Mouse (Mus musculus) forebrain, embryonic 11.5 days (tissue): ENCODE measurements around the gene Trhr2. TPM values are rescaled to one million over a fixed set of nuclear protein-coding genes. Genes with fewer than 3 reads are reported as not detected.

Experiments
- ATAC-seq: fragments of 200-750 bp; cut with Nextera tagmentation; replicated peaks from 2 replicates; pipeline ENCODE4 v1.8.0; 2017; ENCODE audit warnings: moderate TSS enrichment; ENCODE audit not compliant: low FRiP score
- DNase-seq: peaks from one replicate; pipeline ENCODE4 v3.0.0-alpha.2; 2017; ENCODE audit warnings: low spot score
- H3K27ac ChIP-seq: fragments of 300-500 bp; sonication (generic); 2 replicates; pipeline ENCODE4 v1.5.1; 2014; ENCODE audit warnings: low read depth, low read length
- H3K27me3 ChIP-seq: fragments of 300-500 bp; sonication (generic); 2 replicates; pipeline ENCODE4 v1.6.1; 2014; ENCODE audit warnings: mild to moderate bottlenecking, low read length, mixed read lengths; ENCODE audit not compliant: control insufficient read depth, insufficient read depth
- H3K36me3 ChIP-seq: fragments of 300-500 bp; sonication (generic); 2 replicates; pipeline ENCODE4 v1.6.1; 2014; ENCODE audit warnings: mild to moderate bottlenecking, low read length, moderate library complexity, mixed read lengths; ENCODE audit not compliant: control insufficient read depth, insufficient read depth
- H3K4me1 ChIP-seq: fragments of 300-500 bp; sonication (generic); replicated peaks from 2 replicates; pipeline ENCODE4 v1.6.1; 2014; ENCODE audit warnings: low read length, mixed read lengths; ENCODE audit not compliant: control insufficient read depth, insufficient read depth
- H3K4me2 ChIP-seq: fragments of 300-500 bp; sonication (generic); 2 replicates; pipeline ENCODE4 v1.6.1; 2014; ENCODE audit warnings: low read depth, mild to moderate bottlenecking, low read length, moderate library complexity, mixed read lengths; ENCODE audit not compliant: severe bottlenecking
- H3K4me3 ChIP-seq: fragments of 300-500 bp; sonication (generic); 2 replicates; pipeline ENCODE4 v1.5.1; 2014; ENCODE audit warnings: low read depth, low read length
- H3K9ac ChIP-seq: fragments of 300-500 bp; sonication (generic); 2 replicates; pipeline ENCODE4 v1.6.1; 2014; ENCODE audit warnings: low read length
- H3K9me3 ChIP-seq: fragments of 300-500 bp; sonication (generic); 2 replicates; pipeline ENCODE4 v1.6.1; 2016; ENCODE audit warnings: low read length, mixed read lengths; ENCODE audit not compliant: control insufficient read depth
- WGBS: fragments of 180-500 bp; shearing (Covaris S2); extraction: QIAGEN DNeasy Blood & Tissue Kit; methylation state at CpG from one replicate; pipeline ENCODE4 v1.1.7; 2014; 5-methylcytosine and 5-hydroxymethylcytosine counted together
- polyA plus RNA-seq: library from polyadenylated mRNA; unstranded; fragments of >200 nt; fragmentation: Nextera tagmentation; extraction: Ambion mirVana; gene quantifications from 2 replicates; pipeline ENCODE4 v1.2.1, GENCODE M21; 2014

The Trhr2 gene
- polyA plus RNA-seq, 1 experiment from 2014 or later, result not detected

- DNase-seq, result no peak
- Histone ChIP-seq H3K4me1 (peaks cover under 1% of the 10 kb centered on the region; the same call in 1 of the 2 replicates), H3K9ac (no peak overlapping the region), H3K36me3 (no peaks in the 10 kb centered on the region), H3K9me3 (no peaks in the 10 kb centered on the region), H3K4me2 (no peak overlapping the region), H3K27me3 (peaks cover 41% of the 10 kb centered on the region), H3K27ac (no peak overlapping the region), H3K4me3 (no peak overlapping the region)
- ATAC-seq, result no peak
- WGBS, result 82% methylated on average over 6 of the region's 6 CpGs
Measured at GRCm38 (mm10) chr8:122341790-122342189, 18.8 kb downstream of the Trhr2 start.

GRCm38 (mm10) chr8:122340761-122341160 is 19.8 kb downstream of the Trhr2 start:
- DNase-seq (no peak), ATAC-seq (no peak)
- H3K36me3 ChIP-seq, result no peaks in the 10 kb centered on the region
- no peak overlapping the region for H3K9ac ChIP-seq
- H3K27ac ChIP-seq, result no peak overlapping the region
- no peaks in the 10 kb centered on the region for H3K9me3 ChIP-seq
- H3K27me3 ChIP-seq, result peaks cover 51% of the 10 kb centered on the region
- H3K4me1 ChIP-seq, result peaks cover 9% of the 10 kb centered on the region; the same call in 1 of the 2 replicates
- H3K4me2 ChIP-seq, result no peak overlapping the region
- 85% methylated on average over 3 of the region's 3 CpGs for WGBS
- H3K4me3 ChIP-seq, result no peak overlapping the region

DNA sequence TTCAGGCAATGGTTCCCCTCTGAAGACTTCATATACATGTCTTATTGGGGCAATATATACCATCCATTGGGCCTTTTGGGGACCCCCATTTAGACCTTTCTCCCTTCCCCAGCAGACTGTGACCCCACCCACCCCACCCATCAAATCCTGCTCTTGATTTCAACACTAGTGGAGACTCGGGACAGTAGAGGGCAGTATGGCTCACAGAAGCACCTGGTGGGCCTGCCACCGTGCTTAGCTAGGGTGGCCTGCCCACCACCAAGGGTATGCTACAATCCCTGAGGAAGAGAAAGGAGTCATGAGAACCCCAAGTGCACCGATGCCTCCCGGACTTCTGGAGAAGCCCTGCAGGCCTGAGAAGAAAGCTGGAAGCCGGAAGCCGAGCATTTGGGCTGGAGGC is 21.7 kb downstream of the Trhr2 start:
- no peak overlapping the region for H3K4me2 ChIP-seq
- no peak overlapping the region for H3K9ac ChIP-seq
- no peak overlapping the region for H3K27ac ChIP-seq
- WGBS, result 38% methylated on average over 6 of the region's 6 CpGs
- ATAC-seq, result no peak
- no peak overlapping the region for H3K4me3 ChIP-seq
- no peak for DNase-seq
- H3K4me1 ChIP-seq, result peaks cover 12% of the 10 kb centered on the region; the same call in 1 of the 2 replicates
- H3K36me3 ChIP-seq, result no peaks in the 10 kb centered on the region
- peaks cover 58% of the 10 kb centered on the region for H3K27me3 ChIP-seq
- no peaks in the 10 kb centered on the region for H3K9me3 ChIP-seq

- Histone ChIP-seq H3K36me3 (no peaks in the 10 kb centered on the region), H3K27ac (no peak overlapping the region), H3K4me2 (peak overlapping the region; percentile 93), H3K4me3 (peak overlapping the region; percentile 52), H3K27me3 (peaks cover 43% of the 10 kb centered on the region), H3K9me3 (no peaks in the 10 kb centered on the region), H3K9ac (peak overlapping the region; percentile 41; the same call in 1 of the 2 replicates), H3K4me1 (peaks cover 12% of the 10 kb centered on the region; the same call in 1 of the 2 replicates)
- DNase-seq, result peak; percentile 88
- 1% methylated on average over 77 of the region's 81 CpGs for WGBS
- peak; percentile 73 for ATAC-seq
Measured at GRCm38 (mm10) chr8:122336251-122336910, 24.2 kb downstream of the Trhr2 start.

DNA sequence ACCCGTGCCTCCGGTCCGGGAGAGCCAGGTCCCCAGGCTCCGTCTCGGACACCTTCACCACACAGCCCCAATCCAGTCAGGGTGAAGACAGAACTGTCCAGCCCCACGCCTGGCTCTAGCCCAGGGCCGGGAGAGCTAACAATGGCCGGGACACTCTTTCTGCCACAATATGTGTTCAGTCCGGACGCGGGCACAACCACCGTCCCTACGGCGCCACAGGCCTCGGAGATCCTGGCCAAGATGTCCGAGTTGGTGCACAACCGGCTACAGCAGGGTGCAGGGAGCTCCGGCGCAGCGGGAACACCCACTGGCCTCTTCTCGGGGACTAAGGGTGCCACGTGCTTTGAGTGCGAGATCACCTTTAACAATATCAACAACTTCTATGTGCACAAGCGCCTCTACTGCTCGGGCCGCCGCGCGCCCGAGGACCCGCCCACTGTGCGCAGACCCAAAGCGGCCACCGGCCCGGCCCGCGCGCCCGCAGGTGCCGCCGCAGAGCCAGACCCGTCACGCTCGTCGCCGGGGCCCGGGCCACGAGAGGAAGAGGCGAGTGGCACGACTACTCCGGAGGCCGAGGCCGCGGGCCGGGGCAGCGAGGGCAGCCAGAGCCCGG is 24.8 kb downstream of the Trhr2 start:
- peak; percentile 49 for ATAC-seq
- Histone ChIP-seq H3K36me3 (no peaks in the 10 kb centered on the region), H3K27ac (no peak overlapping the region), H3K4me1 (peaks cover 12% of the 10 kb centered on the region; the same call in 1 of the 2 replicates), H3K27me3 (peaks cover 43% of the 10 kb centered on the region), H3K4me3 (peak overlapping the region; percentile 52), H3K4me2 (peak overlapping the region; percentile 93), H3K9ac (peak overlapping the region; percentile 41; the same call in 1 of the 2 replicates), H3K9me3 (no peaks in the 10 kb centered on the region)
- no peak for DNase-seq
- WGBS, result 6% methylated on average over 57 of the region's 57 CpGs

DNA sequence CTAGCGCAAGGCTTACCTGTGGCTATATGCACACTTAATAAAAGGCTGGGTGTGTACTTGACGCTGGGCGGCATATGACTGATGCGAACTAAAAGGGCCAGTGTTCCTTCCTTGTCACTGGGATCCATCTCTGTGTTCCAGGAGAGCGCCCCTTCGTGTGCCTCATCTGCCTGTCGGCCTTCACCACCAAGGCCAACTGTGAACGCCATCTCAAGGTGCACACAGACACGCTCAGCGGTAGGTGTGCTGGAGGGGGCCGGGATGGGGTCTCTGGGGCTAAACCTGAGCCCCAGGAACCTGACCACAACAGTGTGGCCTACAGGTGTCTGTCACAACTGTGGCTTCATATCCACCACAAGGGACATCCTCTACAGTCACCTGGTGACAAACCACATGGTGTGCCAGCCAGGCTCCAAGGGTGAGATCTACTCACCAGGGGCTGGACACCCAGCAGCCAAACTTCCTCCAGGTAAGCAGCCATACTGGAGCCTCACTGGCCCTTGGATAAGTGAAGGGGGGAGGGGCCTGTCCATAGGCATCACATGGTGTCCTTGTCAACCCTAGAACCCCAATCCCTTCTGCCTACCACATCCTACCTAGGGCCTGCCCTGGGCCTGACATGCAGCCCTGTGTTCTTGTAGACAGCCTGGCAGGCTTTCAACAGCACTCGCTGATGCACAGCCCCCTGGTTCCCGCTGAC is 25.6 kb downstream of the Trhr2 start:
- ATAC-seq (no peak), DNase-seq (no peak)
- Histone ChIP-seq H3K4me2 (no peak overlapping the region), H3K4me1 (peaks cover 14% of the 10 kb centered on the region; the same call in 1 of the 2 replicates), H3K9me3 (no peaks in the 10 kb centered on the region), H3K9ac (no peak overlapping the region), H3K27ac (no peak overlapping the region), H3K27me3 (peaks cover 43% of the 10 kb centered on the region), H3K36me3 (no peaks in the 10 kb centered on the region), H3K4me3 (0 out of 2 replicates have a peak overlapping the region, but pooled peaks have one; percentile 52)
- 86% methylated on average over 13 of the region's 13 CpGs for WGBS

DNA sequence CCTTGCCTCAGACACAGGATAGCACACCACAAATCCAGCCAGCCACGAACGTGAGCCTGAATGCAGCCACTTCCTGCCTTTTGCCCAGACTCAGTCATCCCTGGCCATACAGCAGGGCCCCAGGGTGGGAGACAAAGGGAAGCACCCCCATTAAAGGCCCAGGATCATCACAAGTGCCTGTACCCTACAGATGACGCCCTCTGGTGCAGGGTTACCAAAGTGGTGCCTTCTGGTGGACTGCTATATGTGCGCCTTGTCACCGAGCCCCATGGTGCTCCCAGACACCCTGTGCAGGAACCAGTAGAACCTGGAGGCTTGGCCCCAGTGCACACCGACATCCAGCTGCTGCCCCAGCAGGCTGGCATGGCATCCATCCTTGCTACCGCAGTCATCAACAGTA is 27.0 kb downstream of the Trhr2 start:
- DNase-seq (no peak), ATAC-seq (no peak)
- no peak overlapping the region for H3K4me3 ChIP-seq
- peaks cover 16% of the 10 kb centered on the region; the same call in 1 of the 2 replicates for H3K4me1 ChIP-seq
- 76% methylated on average over 7 of the region's 7 CpGs for WGBS
- no peak overlapping the region for H3K4me2 ChIP-seq
- no peak overlapping the region for H3K9ac ChIP-seq
- peaks cover 42% of the 10 kb centered on the region for H3K27me3 ChIP-seq
- H3K9me3 ChIP-seq, result no peaks in the 10 kb centered on the region
- no peak overlapping the region for H3K27ac ChIP-seq
- H3K36me3 ChIP-seq, result no peaks in the 10 kb centered on the region

- peaks cover 16% of the 10 kb centered on the region; the same call in 1 of the 2 replicates for H3K4me1 ChIP-seq
- H3K4me3 ChIP-seq, result no peak overlapping the region
Measured at GRCm38 (mm10) chr8:122332753-122333506, 27.6 kb downstream of the Trhr2 start.

More at GRCm38 (mm10) chr8:122332753-122333506, 27.6 kb downstream of the Trhr2 start:
- ATAC-seq, result no peak; the same call in 1 of the 2 replicates
- no peak overlapping the region for H3K27ac ChIP-seq
- no peak overlapping the region for H3K9ac ChIP-seq
- H3K27me3 ChIP-seq, result peaks cover 36% of the 10 kb centered on the region
- WGBS, result 71% methylated on average over 6 of the region's 6 CpGs
- peak; percentile 90 for DNase-seq
- no peaks in the 10 kb centered on the region for H3K36me3 ChIP-seq
- H3K4me2 ChIP-seq, result no peak overlapping the region
- no peaks in the 10 kb centered on the region for H3K9me3 ChIP-seq
